Mouse (Mus musculus) bone marrow, adult 2 months (tissue): ENCODE results near the gene Polrmt. TPM values are rescaled to one million over a fixed set of nuclear protein-coding genes. Genes with fewer than 3 reads are reported as not detected.

Source experiments
- H3K27ac ChIP-seq: fragments of 200-500 bp; 2 replicates; pipeline ENCODE4 v1.5.1; 2012; ENCODE audit warnings: low read depth, mild to moderate bottlenecking, control low read depth, inconsistent platforms, low read length; ENCODE audit not compliant: control insufficient read depth, poor library complexity, insufficient read depth
- H3K4me1 ChIP-seq: fragments of 200-500 bp; 2 replicates; pipeline ENCODE4 v1.6.1; 2011; ENCODE audit warnings: low read length; ENCODE audit not compliant: control insufficient read depth, insufficient read depth
- H3K4me3 ChIP-seq: fragments of 200-500 bp; replicated peaks from 2 replicates; pipeline ENCODE3; 2011; ENCODE audit warnings: mild to moderate bottlenecking, low read depth, low read length, control low read depth; ENCODE audit not compliant: control insufficient read depth
- CTCF ChIP-seq: fragments of 200-500 bp; IDR thresholded peaks from 2 replicates; pipeline ENCODE4 v1.5.1; 2011; ENCODE audit warnings: low read length, control low read depth; ENCODE audit not compliant: control insufficient read depth, insufficient read depth
- POLR2A ChIP-seq: fragments of 200-500 bp; IDR thresholded peaks from 2 replicates; pipeline ENCODE4 v1.6.1; 2011; ENCODE audit warnings: low read depth, mild to moderate bottlenecking, control low read depth, low read length, borderline replicate concordance; ENCODE audit not compliant: control insufficient read depth
- WGBS: fragments of 180-500 bp; shearing (Covaris S2); methylation state at CpG from one replicate; pipeline ENCODE4 v1.1.7; 2018; 5-methylcytosine and 5-hydroxymethylcytosine counted together
- polyA plus RNA-seq: library from polyadenylated mRNA; stranded (reverse); fragments of >200 nt; gene quantifications from 2 replicates; pipeline ENCODE4 v1.2.4, GENCODE M21; 2011; ENCODE audit warnings: low replicate concordance; ENCODE audit not compliant: missing spikeins, insufficient read depth, insufficient read length

Polrmt gene
- polyA plus RNA-seq, 1 experiment, result 20.0 TPM

DNA sequence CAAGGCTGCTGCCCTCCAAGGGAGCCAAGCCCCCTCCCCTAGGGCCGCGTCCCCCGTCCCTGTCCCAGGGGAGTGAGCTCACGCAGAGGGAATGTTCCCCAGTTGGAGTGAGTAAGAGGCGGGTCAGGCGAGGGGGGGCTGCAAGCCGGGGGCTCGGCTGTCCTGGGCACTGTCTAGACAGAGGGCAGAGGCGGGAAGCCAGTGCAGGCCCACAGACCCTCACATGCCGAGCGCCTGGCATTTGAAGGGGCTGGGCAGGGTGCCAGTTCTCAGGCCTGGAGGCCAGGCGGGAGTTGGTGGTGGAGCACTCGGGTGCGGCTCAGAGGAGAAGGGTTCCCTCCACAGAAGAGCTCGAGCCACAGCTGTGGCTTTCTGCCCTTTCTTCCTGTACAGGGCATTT, 31.6 kb upstream of the Polrmt start:
- H3K27ac ChIP-seq, result no peak overlapping the region
- no peak overlapping the region for H3K4me3 ChIP-seq
- no peak for TF ChIP-seq CTCF
- 19% methylated on average over 15 of the region's 15 CpGs for WGBS
- H3K4me1 ChIP-seq, result peaks cover 5% of the 10 kb centered on the region; the same call in 1 of the 2 replicates

DNA sequence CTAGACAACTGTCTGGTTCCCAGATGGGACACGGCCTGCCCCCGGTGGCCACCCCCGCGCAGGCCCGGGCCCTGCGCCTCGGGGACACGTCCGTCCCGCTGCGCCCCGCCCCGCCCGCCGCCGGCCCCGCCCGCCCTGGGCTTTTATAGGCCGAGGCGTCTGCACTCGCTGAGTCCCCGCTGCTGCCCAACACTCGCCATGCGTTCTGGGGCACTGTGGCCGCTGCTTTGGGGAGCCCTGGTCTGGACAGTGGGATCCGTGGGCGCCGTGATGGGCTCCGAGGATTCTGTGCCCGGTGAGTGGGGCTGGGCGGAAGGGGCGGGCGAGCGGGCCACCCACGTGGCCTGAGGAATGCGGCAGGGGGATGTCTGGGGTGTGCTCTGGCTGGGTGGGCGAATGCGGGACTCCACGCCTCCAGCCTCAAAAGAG, 30.7 kb upstream of the Polrmt start, which contains the start of gene Fstl3:
Gene Fstl3 (plus strand): TSS at position 170 of the 429 bp plus-strand sequence.
- no peak within 1 kb of the TSS for H3K27ac ChIP-seq
- H3K4me3 ChIP-seq, result no peak within 1 kb of the TSS
- WGBS, result 3% methylated on average over 39 of the region's 39 CpGs
- TF ChIP-seq CTCF (no peak), POLR2A (no peak)
- H3K4me1 ChIP-seq, result peaks cover 5% of the 10 kb centered on the region; the same call in 1 of the 2 replicates

DNA sequence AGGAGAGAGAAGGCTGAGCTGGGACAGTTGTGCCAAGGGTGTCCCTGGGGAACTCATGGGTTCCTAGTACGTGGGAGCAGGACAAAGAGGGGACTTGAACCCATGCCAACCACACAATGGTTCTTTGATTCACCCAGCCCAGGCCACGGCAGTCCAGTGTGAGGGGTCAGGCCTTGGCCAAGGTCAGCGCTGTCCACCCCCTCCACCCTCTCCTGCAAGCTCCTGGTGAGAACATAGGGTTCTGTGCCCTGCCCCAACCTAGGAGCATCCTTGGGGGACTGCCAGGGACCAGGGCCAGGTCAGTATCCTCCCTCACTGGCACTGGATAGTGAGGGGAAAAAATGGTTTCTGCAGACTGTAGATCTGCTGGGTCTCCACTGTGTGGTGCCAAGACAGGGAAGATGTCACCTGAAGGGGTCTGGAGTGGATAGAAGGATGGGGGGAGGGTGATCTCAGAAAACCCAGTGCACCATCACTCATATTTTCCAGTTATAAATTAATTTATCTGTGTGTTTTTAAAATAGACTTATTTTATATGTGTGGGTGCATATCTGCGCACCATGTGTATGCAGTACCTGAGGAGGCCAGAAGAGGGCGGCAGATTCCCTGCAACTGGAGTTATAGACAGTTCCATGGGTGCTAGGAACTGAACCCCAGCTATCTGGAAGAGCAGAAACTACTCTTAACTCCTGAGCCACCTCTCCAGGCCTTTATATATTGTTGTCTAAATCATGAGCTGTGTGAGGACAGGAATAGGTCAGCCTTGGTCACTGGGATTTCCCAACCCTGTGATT, 28.3 kb upstream of the Polrmt start:
- TF ChIP-seq CTCF, result peak; percentile 43; the same call in 1 of the 2 replicates
- TF ChIP-seq POLR2A, result no peak
- WGBS, result 71% methylated on average over 5 of the region's 5 CpGs
- no peak overlapping the region for H3K4me3 ChIP-seq
- H3K27ac ChIP-seq, result no peak overlapping the region
- H3K4me1 ChIP-seq, result no peaks in the 10 kb centered on the region

DNA sequence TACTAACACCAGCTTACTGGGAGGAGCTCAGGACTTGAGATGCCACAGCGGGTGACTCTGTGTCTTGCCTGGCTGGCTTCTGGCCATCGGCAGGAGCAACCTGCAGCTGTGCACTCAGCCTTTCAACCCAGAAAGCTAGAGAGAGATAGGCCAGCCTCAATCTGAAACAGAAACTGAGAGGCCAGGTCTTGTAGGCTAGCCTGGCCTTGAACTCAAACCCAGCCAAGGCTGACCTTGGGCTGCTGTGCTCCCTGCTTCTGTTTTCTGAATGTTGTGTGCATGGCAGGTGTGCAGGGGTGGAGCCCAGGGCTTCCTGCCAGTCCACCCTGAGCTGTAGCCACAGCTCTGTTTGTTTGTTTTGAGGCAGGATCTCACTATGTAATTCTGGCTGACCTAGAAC, 26.8 kb upstream of the Polrmt start:
- H3K4me1 ChIP-seq, result no peaks in the 10 kb centered on the region
- no peak for TF ChIP-seq POLR2A
- TF ChIP-seq CTCF, result no peak
- no peak overlapping the region for H3K27ac ChIP-seq
- no peak overlapping the region for H3K4me3 ChIP-seq
- WGBS, result 74% methylated on average over 2 of the region's 2 CpGs

DNA sequence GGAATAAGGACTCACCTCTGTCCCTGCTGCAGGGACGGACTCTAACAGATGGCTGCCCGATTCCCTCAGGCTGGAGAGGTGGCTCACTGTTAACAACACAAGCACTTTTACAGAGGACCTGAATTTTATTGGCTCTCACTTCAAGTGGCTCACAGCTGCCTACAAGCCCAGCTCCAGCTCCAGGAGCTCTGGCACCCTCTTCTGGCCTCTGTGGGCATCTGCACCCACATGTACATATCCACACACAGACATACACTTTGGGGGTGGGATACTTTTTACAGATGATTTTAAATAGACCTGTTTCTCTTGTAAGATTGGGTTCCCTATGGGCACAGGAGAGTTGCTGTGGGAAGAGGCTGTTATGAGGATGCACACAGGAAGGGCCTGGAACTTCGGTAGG, 25.9 kb upstream of the Polrmt start:
- 93% methylated on average over 3 of the region's 3 CpGs for WGBS
- Histone ChIP-seq H3K27ac (no peak overlapping the region), H3K4me1 (no peaks in the 10 kb centered on the region; the same call in 1 of the 2 replicates), H3K4me3 (no peak overlapping the region)
- TF ChIP-seq CTCF, result peak; percentile 23; the same call in 1 of the 2 replicates
- no peak for TF ChIP-seq POLR2A

DNA sequence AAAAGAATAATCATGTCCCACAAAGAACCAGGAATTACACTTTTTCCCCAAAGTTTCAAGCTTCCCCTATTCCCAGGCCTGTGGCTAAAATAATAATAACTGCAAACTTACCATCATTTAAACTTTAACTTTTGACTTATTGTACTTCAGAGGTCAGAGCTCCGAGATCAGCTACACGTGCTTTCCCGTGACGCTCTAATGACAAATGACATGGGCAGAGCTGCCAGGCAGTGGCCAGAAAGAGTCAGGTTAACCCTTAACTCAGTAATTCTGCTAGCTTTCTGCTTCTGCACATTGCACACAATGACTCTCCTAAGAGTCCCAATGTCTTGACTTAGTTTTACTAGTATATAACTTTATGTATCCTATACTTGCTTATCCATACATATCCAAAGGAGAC, 22.9 kb upstream of the Polrmt start:
- H3K4me3 ChIP-seq, result no peak overlapping the region
- H3K27ac ChIP-seq, result no peak overlapping the region
- peaks cover 4% of the 10 kb centered on the region; the same call in 1 of the 2 replicates for H3K4me1 ChIP-seq
- 90% methylated on average over 4 of the region's 4 CpGs for WGBS
- TF ChIP-seq POLR2A, result no peak
- no peak for TF ChIP-seq CTCF

DNA sequence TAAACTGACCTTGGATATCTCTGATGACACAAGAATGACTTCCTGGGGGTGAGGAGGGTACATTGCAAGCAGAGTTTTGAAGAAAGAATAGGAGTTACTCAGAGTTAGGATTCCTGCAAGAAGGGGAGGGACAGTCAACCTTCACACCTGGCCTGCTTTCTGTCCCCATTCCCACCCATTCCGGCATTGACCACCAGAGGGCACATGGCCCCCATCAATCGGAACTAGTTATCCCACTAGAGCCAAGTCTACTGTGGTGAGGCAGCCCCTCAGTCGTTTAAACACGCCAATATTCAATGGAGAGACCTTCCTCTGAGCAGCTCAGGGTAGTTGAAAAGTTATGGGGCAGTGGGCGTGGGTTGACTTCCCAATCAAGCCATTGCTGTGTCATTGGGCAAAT, 22.0 kb upstream of the Polrmt start:
- no peak overlapping the region for H3K4me3 ChIP-seq
- WGBS, result 5% methylated on average over 5 of the region's 5 CpGs
- peaks cover 4% of the 10 kb centered on the region; the same call in 1 of the 2 replicates for H3K4me1 ChIP-seq
- no peak overlapping the region for H3K27ac ChIP-seq
- TF ChIP-seq CTCF (peak; percentile 92), POLR2A (no peak)

DNA sequence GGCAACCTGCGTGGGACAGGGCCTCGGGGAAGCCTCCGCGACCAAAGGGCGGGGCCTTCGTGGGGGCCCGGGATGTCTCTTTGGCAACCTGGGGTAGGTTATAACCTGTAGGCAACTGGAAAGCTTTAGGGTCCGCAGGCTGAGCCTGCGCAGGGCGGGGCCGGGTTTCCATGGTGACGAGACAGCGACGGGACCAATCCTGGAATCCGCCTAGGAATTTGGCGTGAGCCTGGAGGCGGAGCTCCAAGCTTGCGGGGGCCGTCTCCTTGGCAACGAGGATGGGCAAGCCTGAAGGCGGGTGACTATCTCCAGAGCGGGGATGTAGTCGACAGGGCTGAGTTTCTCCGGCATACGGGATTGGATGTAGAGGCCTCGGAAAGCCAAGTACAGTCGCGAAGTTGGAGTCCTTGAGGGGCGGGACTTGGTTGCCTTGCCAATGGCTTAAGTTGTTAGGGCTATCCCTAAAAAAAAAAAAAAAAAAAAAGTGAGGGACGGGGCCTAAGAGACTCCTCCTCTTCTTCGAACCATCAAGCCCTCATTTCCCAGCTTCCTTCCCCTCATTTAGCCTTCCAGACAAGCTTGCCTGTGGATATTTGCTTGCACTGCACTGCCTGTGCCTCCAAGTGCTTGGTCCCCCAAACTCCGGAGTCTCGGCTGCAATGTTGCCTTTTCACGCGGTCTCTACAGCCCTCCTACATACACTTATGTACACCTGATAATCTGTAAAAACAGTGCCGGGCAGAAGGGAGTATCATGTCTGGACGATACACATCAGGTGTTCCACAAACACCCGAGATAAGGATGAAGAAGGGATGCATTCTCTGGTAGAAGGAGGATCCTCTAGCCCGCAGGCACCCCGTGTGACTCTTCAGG, 21.2 kb upstream of the Polrmt start:
- WGBS, result 11% methylated on average over 40 of the region's 40 CpGs
- peaks cover 4% of the 10 kb centered on the region; the same call in 1 of the 2 replicates for H3K4me1 ChIP-seq

More for the DNA sequence above, 21.2 kb upstream of the Polrmt start:
- TF ChIP-seq POLR2A, result 0 out of 2 replicates have a peak, but pooled peaks have one; percentile 2
- TF ChIP-seq CTCF, result no peak
- Histone ChIP-seq H3K4me3 (peak overlapping the region; percentile 92), H3K27ac (peak overlapping the region; percentile 50)
